Mouse (Mus musculus) heart, postnatal 0 days (tissue): ENCODE measurements around the gene Dnah8. TPM values are rescaled to one million over a fixed set of nuclear protein-coding genes. Genes with fewer than 3 reads are reported as not detected.

Experiments
- ATAC-seq: fragments of 200-750 bp; cut with Nextera tagmentation; 2 replicates; pipeline ENCODE4 v1.8.0; 2017; ENCODE audit warnings: low read depth, moderate number of reproducible peaks, moderate library complexity; ENCODE audit not compliant: insufficient read depth
- DNase-seq: peaks from one replicate; pipeline ENCODE4 v3.0.0-alpha.2; 2016; ENCODE audit warnings: low spot score
- H3K27ac ChIP-seq: fragments of 300-500 bp; sonication (generic); 2 replicates; pipeline ENCODE4 v1.5.1; 2014; ENCODE audit warnings: low read depth, mild to moderate bottlenecking
- H3K27me3 ChIP-seq: fragments of 300-500 bp; sonication (generic); 2 replicates; pipeline ENCODE4 v1.6.1; 2014; ENCODE audit warnings: low read length, mixed read lengths; ENCODE audit not compliant: control insufficient read depth, insufficient read depth
- H3K36me3 ChIP-seq: fragments of 300-500 bp; sonication (generic); replicated peaks from 2 replicates; pipeline ENCODE4 v1.6.1; 2014; ENCODE audit warnings: low read length, mixed read lengths; ENCODE audit not compliant: control insufficient read depth, insufficient read depth
- H3K4me1 ChIP-seq: fragments of 300-500 bp; sonication (generic); 2 replicates; pipeline ENCODE4 v1.6.1; 2014; ENCODE audit warnings: antibody characterized with exemption; ENCODE audit not compliant: control insufficient read depth, insufficient read depth
- H3K4me2 ChIP-seq: fragments of 300-500 bp; sonication (generic); 2 replicates; pipeline ENCODE4 v1.6.1; 2014; ENCODE audit warnings: low read depth, mild to moderate bottlenecking, low read length, moderate library complexity
- H3K4me3 ChIP-seq: fragments of 300-500 bp; sonication (generic); 2 replicates; pipeline ENCODE4 v1.5.1; 2014; ENCODE audit warnings: low read depth, low read length
- H3K9ac ChIP-seq: fragments of 300-500 bp; sonication (generic); replicated peaks from 2 replicates; pipeline ENCODE4 v1.6.1; 2014; ENCODE audit warnings: low read depth, low read length, mixed read lengths
- H3K9me3 ChIP-seq: fragments of 300-500 bp; sonication (generic); replicated peaks from 2 replicates; pipeline ENCODE4 v1.6.1; 2016; ENCODE audit warnings: low read length; ENCODE audit not compliant: control insufficient read depth
- CTCF ChIP-seq: IDR thresholded peaks from 2 replicates; pipeline ENCODE4 v1.5.1; 2016; ENCODE audit warnings: antibody characterized with exemption, control low read depth, low read depth
- EP300 ChIP-seq: IDR thresholded peaks from 2 replicates; pipeline ENCODE4 v1.6.1; 2016; ENCODE audit warnings: antibody characterized with exemption, low read depth
- WGBS: fragments of 180-500 bp; shearing (Covaris S2); extraction: QIAGEN DNeasy Blood & Tissue Kit; methylation state at CpG from one replicate; pipeline ENCODE4 v1.1.7; 2014; 5-methylcytosine and 5-hydroxymethylcytosine counted together
- polyA plus RNA-seq: library from polyadenylated mRNA; unstranded; fragments of >200 nt; fragmentation: Nextera tagmentation; extraction: Ambion mirVana; gene quantifications from 2 replicates; pipeline ENCODE4 v1.2.1, GENCODE M21; 2015
- total RNA-seq: library from RNA; depleted of rRNA; stranded (reverse); fragments of >200 nt; gene quantifications from 2 replicates; pipeline ENCODE4 v1.2.3, GENCODE M21; 2014; ENCODE audit warnings: low replicate concordance

Dnah8 gene
- total and polyA plus RNA-seq, 2 experiments from 2014 or later: 0.59 to 1.5 TPM

- ATAC-seq (no peak), DNase-seq (no peak)
- Histone ChIP-seq H3K36me3 (no peaks in the 10 kb centered on the region), H3K9ac (no peak overlapping the region), H3K9me3 (peaks cover 7% of the 10 kb centered on the region; the same call in 1 of the 2 replicates), H3K27me3 (no peaks in the 10 kb centered on the region), H3K4me1 (no peaks in the 10 kb centered on the region), H3K4me3 (no peak overlapping the region), H3K4me2 (no peak overlapping the region), H3K27ac (no peak overlapping the region)
- 80% methylated on average over 5 of the region's 5 CpGs for WGBS
- TF ChIP-seq CTCF (no peak), EP300 (no peak)
These were observed 40.7 kb downstream of the Dnah8 start for GRCm38 (mm10) chr17:30664856-30665255.

GRCm38 (mm10) chr17:30672556-30672955 lies 48.4 kb downstream of the Dnah8 start:
- Histone ChIP-seq H3K4me1 (no peaks in the 10 kb centered on the region), H3K27me3 (no peaks in the 10 kb centered on the region), H3K9me3 (no peaks in the 10 kb centered on the region), H3K27ac (no peak overlapping the region), H3K4me3 (no peak overlapping the region), H3K36me3 (no peaks in the 10 kb centered on the region), H3K9ac (no peak overlapping the region), H3K4me2 (no peak overlapping the region)
- 75% methylated on average over 4 of the region's 4 CpGs for WGBS
- TF ChIP-seq CTCF (no peak), EP300 (no peak)
- DNase-seq (no peak), ATAC-seq (no peak)

- Histone ChIP-seq H3K4me3 (no peak overlapping the region), H3K9me3 (no peaks in the 10 kb centered on the region), H3K4me1 (no peaks in the 10 kb centered on the region), H3K4me2 (no peak overlapping the region), H3K27ac (no peak overlapping the region), H3K27me3 (no peaks in the 10 kb centered on the region), H3K36me3 (no peaks in the 10 kb centered on the region), H3K9ac (no peak overlapping the region)
- 91% methylated on average over 6 of the region's 6 CpGs for WGBS
- no peak for DNase-seq
- ATAC-seq: no peak
- no peak for TF ChIP-seq EP300
- TF ChIP-seq CTCF: no peak
These were observed 48.9 kb downstream of the Dnah8 start for GRCm38 (mm10) chr17:30673023-30673422.

- TF ChIP-seq CTCF: no peak
- TF ChIP-seq EP300: no peak
- Histone ChIP-seq H3K9me3 (no peaks in the 10 kb centered on the region), H3K36me3 (no peaks in the 10 kb centered on the region), H3K4me3 (no peak overlapping the region), H3K27me3 (no peaks in the 10 kb centered on the region), H3K9ac (no peak overlapping the region), H3K27ac (no peak overlapping the region), H3K4me2 (no peak overlapping the region), H3K4me1 (no peaks in the 10 kb centered on the region)
- ATAC-seq (no peak), DNase-seq (no peak)
- WGBS: 77% methylated on average over 9 of the region's 9 CpGs
These were observed 51.0 kb downstream of the Dnah8 start for GRCm38 (mm10) chr17:30675021-30675740.

- DNase-seq: no peak
- Histone ChIP-seq H3K9me3 (no peaks in the 10 kb centered on the region), H3K4me1 (no peaks in the 10 kb centered on the region), H3K36me3 (no peaks in the 10 kb centered on the region), H3K4me3 (no peak overlapping the region), H3K27me3 (no peaks in the 10 kb centered on the region), H3K9ac (no peak overlapping the region), H3K27ac (no peak overlapping the region), H3K4me2 (no peak overlapping the region)
- no peak for ATAC-seq
- 88% methylated on average over 10 of the region's 10 CpGs for WGBS
- TF ChIP-seq CTCF: no peak
These were observed 54.4 kb downstream of the Dnah8 start for GRCm38 (mm10) chr17:30678523-30678922.

GRCm38 (mm10) chr17:30679612-30680011 lies 55.5 kb downstream of the Dnah8 start:
- Histone ChIP-seq H3K4me2 (no peak overlapping the region), H3K27ac (no peak overlapping the region), H3K9ac (no peak overlapping the region), H3K27me3 (no peaks in the 10 kb centered on the region), H3K9me3 (no peaks in the 10 kb centered on the region), H3K4me3 (no peak overlapping the region), H3K4me1 (no peaks in the 10 kb centered on the region), H3K36me3 (no peaks in the 10 kb centered on the region)
- 92% methylated on average over 4 of the region's 4 CpGs for WGBS
- TF ChIP-seq CTCF (no peak), EP300 (no peak)
- ATAC-seq (no peak), DNase-seq (no peak)
